Mouse (Mus musculus): ENCODE data around the gene Olfr441.
"Not testable (repeated sequence)": the region's sequence is repeated elsewhere in the genome, so short reads cannot be mapped to it uniquely, and the experiment has no call there.

The Olfr441 gene

DNA sequence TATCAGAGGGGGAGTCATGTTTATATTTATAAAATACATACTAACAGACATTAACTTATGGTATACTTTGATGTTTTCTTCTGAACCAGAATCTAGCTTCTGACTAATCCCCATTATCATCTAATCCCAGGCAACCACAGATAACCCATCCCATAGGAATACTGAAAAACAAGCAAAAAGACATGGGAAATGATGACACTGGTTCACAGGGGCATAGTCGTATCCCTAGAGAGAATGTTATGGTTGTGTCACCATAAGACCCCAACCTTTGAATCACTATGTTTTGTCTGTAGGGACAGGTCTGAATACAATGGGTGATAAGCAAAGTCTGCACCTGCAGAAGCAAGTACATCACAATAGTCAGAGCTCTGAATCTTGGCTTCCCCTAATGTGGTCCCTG is at the start of gene Olfr441:
Gene Olfr441 (plus strand): TSS at position 301 of the 400 bp plus-strand sequence.
- DNase-seq = not testable (repeated sequence)

DNA sequence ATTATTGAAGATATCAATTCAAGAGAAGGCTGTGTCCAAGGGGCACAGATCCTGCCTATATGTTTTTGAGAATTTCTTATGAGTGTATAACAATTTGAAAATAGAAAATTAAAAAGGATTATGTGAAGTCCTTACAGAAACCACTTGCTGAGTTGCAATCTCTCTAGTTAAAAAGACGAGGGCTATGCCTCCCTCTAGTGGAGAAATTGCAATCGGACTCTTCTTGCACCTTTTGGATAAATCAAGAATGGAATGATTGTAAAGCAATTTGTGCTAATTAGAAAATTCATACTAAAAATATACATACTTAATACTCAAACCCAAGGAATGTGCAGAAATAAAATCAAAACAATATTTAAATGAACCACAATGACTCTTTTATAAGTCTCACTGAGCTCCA is 27.4 kb upstream of the Olfr441 start:
- no peak for DNase-seq

DNA sequence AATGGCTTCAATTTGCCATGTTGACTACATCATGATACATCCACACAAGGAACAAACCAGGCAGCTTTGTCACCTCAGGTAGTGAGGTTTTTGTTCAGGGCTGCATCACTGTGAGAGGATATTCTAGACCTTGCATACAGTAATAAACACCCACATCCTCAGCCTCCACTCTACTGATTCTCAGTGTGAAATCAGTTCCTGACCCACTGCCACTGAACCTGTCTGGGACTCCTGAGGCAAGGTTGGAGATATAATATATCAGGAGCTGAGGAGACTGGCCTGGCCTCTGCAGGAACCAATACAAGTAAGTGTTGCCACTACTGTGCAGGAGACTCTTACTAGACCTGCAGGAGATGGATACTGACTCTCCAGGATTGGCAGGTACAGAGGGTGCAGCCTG is 24.8 kb upstream of the Olfr441 start:
- DNase-seq = not testable (repeated sequence)

DNA sequence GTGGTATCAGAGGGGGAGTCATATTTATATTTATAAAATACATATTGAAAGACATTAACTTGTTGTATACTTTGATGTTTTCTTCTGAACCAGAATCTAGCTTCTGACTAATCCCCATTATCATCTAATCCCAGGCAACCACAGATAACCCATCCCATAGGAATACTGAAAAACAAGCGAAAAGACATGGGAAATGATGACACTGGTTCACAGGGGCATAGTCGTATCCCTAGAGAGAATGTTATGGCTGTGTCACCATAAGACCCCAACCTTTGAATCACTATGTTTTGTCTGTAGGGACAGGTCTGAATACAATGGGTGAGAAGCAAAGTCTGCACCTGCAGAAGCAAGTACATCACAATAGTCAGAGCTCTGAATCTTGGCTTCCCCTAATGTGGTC is 40.1 kb downstream of the Olfr441 start, which contains the start of gene Olfr237-ps1:
Gene Olfr237-ps1 (plus strand): TSS at position 301 of the 400 bp plus-strand sequence.
- not testable (repeated sequence) for DNase-seq

DNA sequence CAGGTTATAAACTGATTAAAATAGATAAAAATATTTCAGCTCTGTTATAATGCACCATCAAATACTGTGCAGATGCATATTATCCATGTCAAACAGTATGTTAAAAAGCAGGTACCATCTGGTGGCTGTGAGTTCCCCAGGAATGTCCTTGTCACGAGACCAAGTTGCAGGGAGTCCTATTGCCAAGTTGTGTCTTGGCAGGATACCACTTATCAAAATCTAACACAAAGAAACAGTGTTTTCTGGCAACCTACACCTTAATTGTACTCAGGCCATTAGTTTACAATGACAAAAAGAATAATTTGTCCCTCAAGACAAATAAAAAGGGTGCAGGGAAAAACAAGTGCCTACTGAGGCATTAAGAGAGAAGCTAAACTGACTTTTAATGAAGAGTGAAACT is 53.3 kb downstream of the Olfr441 start:
- no peak for DNase-seq

DNA sequence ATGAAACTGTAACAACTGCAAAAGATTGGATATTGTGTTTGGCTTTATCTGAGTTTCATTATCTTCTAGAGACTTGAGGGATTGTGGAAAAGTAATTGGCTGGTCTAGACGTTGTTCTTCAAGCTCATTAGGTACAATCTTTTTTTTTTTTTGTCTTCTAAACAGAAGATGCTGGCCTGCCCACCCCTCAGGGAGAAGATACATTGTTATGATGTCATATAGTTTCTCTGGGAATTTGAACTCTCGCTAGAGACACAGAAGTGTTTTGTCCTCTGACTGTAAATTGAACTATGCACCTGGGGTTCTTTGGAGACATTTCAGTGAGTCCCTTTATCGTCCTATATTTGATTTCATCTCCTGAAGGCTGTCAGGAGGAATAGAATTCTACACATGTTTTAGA is 56.8 kb downstream of the Olfr441 start, which contains the start of gene Olfr437:
Gene Olfr437 (plus strand): TSS at position 301 of the 400 bp plus-strand sequence.
- DNase-seq = no peak

DNA sequence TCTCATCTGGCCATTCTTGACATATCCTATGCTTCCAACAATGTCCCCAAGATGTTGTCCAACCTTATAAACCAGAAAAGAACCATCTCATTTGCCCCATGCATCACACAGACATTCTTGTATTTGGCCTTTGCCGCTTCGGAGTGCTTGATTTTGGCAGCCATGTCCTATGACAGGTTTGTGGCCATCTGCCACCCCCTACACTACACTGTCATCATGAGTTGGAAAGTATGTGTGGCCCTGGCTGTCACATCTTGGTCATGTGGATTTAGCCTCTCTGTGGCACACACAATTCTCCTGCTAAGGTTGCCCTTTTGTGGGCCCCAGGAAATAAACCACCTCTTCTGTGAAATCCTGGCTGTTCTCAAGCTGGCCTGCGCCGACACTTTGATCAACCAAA is 61.1 kb downstream of the Olfr441 start:
- no peak for DNase-seq
